In the genomic region with DNA sequence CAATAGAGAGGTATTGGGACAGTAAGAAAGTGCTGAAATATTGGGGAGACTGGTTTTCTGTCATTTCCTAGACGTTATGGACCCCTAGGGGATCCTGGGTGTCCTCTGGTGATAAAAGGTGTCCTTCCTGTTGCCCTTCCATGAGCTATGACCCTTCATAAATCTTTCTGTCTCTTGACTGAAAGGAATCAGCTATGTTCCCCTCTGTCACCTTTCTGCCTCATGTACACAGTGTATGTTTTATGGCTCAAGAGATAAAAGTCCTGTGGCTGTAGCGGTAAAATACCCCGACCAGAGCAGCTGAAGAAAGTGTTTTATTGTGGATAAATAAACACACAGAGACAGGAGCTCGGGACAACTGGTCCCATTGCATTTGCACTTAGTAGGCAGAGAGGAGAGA, we compare ENCODE assay signal across 18 mouse cellular contexts. TPM values are rescaled to one million over a fixed set of nuclear protein-coding genes. Genes with fewer than 3 reads are reported as not detected.
DNase-seq lines count a peak whose midpoint lies in the region; ATAC-seq and TF ChIP-seq lines count a peak whose summit lies in the region.
"Had no signal": no experiment of that assay in that cellular context is flagged by ENCODE, and none has a peak within 500 bp of the region (broad histone marks: within the 10 kb centered on the region; RNA-seq: fewer than 3 reads in every experiment).

No protein-coding gene starts in this region.

- H3K9me3 ChIP-seq in kidney, embryonic 16.5 days (ENCODE audit: low read length): no peaks in the 10 kb centered on the region
- no peaks in the 10 kb centered on the region for H3K9me3 ChIP-seq in intestine, postnatal 0 days (ENCODE audit: control insufficient read depth)
- H3K9me3 ChIP-seq: embryonic facial prominence, embryonic 13.5 days; midbrain, embryonic 13.5 days had no signal

- 4% methylated on average over 4 of the region's 4 CpGs for WGBS in kidney, embryonic 16.5 days
- 14% methylated on average over 4 of the region's 4 CpGs for WGBS in intestine, postnatal 0 days

- H3K4me3 ChIP-seq in kidney, embryonic 16.5 days (ENCODE audit: low read length): no peak overlapping the region
- H3K4me3 ChIP-seq in intestine, postnatal 0 days (ENCODE audit: low read depth, low read length): no peak overlapping the region
- no peak overlapping the region for H3K4me3 ChIP-seq in left cerebral cortex, adult 2 months
- H3K4me3 ChIP-seq: embryonic facial prominence, embryonic 13.5 days; midbrain, embryonic 13.5 days; myocyte had no signal

- H3K4me1 ChIP-seq in kidney, embryonic 16.5 days (ENCODE audit: insufficient read depth, low read length): peaks cover 67% of the 10 kb centered on the region
- peaks cover 13% of the 10 kb centered on the region for H3K4me1 ChIP-seq in intestine, postnatal 0 days (replicated peaks; ENCODE audit: control insufficient read depth, insufficient read depth, low read length)

- H3K36me3 ChIP-seq in kidney, embryonic 16.5 days (ENCODE audit: insufficient read depth, low read length): no peaks in the 10 kb centered on the region
- no peaks in the 10 kb centered on the region for H3K36me3 ChIP-seq in intestine, postnatal 0 days (ENCODE audit: control insufficient read depth, insufficient read depth)
- H3K36me3 ChIP-seq: midbrain, embryonic 13.5 days had no signal

- intact Hi-C loops in heart, postnatal 36 days (cut with DNase I): loop anchor here (10.0 kb wide), 1 partner anchor 86 kb away; no protein-coding TSS in a partner anchor
- intact Hi-C loops in left cerebral cortex, postnatal 10 days (cut with DNase I): no loop called here
- intact Hi-C loops in left cerebral cortex, adult 2 months (cut with DNase I): no loop called here

- ATAC-seq in kidney, embryonic 16.5 days (ENCODE audit: low FRiP score, low TSS enrichment): no peak
- ATAC-seq in intestine, postnatal 0 days: 0 out of 2 replicates have a peak, but pooled peaks have one; percentile 15
- ATAC-seq: forebrain, embryonic 16.5 days; hindbrain, postnatal 0 days; midbrain, embryonic 13.5 days had no signal

- peak; percentile 71 for DNase-seq in heart, adult 11 months
- DNase-seq in heart, postnatal 36 days: no peak
- DNase-seq in kidney, adult 18-20 months: no peak
- DNase-seq in mesoderm, embryonic 11.5 days (ENCODE audit: low read depth, low spot score): peak; percentile 51
- DNase-seq in left cerebral cortex, postnatal 10 days (ENCODE audit: extremely low spot score in 1 of 2, low spot score in 2 of 2): no peak
- DNase-seq in left cerebral cortex, adult 2 months (ENCODE audit: extremely low spot score in 1 of 2, low spot score in 2 of 2): no peak
- DNase-seq: adrenal gland, adult 2 months; cerebellum, adult 11 months; cerebellum, postnatal 36 days; left cerebral cortex, postnatal 4 days; lung, adult 2 months had no signal

- peak overlapping the region; percentile 42 for H3K27ac ChIP-seq in kidney, embryonic 16.5 days (ENCODE audit: low read length)
- H3K27ac ChIP-seq in intestine, postnatal 0 days (ENCODE audit: low read depth, low read length): peak overlapping the region; percentile 74
- H3K27ac ChIP-seq in left cerebral cortex, adult 2 months: no peak overlapping the region
- H3K27ac ChIP-seq: embryonic facial prominence, embryonic 13.5 days; hindbrain, postnatal 0 days; midbrain, embryonic 13.5 days had no signal

- H3K9ac ChIP-seq in kidney, embryonic 16.5 days (replicated peaks; ENCODE audit: low read length): no peak overlapping the region
- H3K9ac ChIP-seq in intestine, postnatal 0 days (ENCODE audit: low read depth, low read length): no peak overlapping the region
- H3K9ac ChIP-seq: embryonic facial prominence, embryonic 13.5 days; midbrain, embryonic 13.5 days had no signal

- no peaks in the 10 kb centered on the region for H3K27me3 ChIP-seq in kidney, embryonic 16.5 days (ENCODE audit: insufficient read depth, low read length)
- H3K27me3 ChIP-seq in intestine, postnatal 0 days (replicated peaks; ENCODE audit: control insufficient read depth, insufficient read depth, low read length): no peaks in the 10 kb centered on the region
- H3K27me3 ChIP-seq: embryonic facial prominence, embryonic 13.5 days; midbrain, embryonic 13.5 days had no signal

- no peak for TF ChIP-seq CTCF in intestine, postnatal 0 days (IDR thresholded peaks at IDR 0.05; ENCODE audit: low read depth)
- TF ChIP-seq CTCF in left cerebral cortex, adult 2 months (IDR thresholded peaks at IDR 0.05): no peak

- H3K4me2 ChIP-seq in kidney, embryonic 16.5 days (replicated peaks; ENCODE audit: low read depth, low read length): 0 out of 2 replicates have a peak overlapping the region, but pooled peaks have one; percentile 14
- H3K4me2 ChIP-seq in intestine, postnatal 0 days (replicated peaks; ENCODE audit: low read depth): peak overlapping the region; percentile 47
- H3K4me2 ChIP-seq: embryonic facial prominence, embryonic 13.5 days; midbrain, embryonic 13.5 days had no signal

RNA-seq across cellular contexts. Expression of a gene that starts 5.2 kb away (rescaled TPM):
- 10 to 100 TPM; 29.5 to 32.5 TPM for total RNA-seq in heart, postnatal 36 days (2021)
- 54.0 and 66.8 TPM in 2 replicates for polyA plus RNA-seq in kidney, embryonic 16.5 days (2015; fragmentation: Nextera tagmentation; extraction: Ambion mirVana)
- 32.8 and 37.5 TPM in 2 replicates for polyA plus RNA-seq in intestine, postnatal 0 days (2015; fragmentation: Nextera tagmentation; extraction: Ambion mirVana)
- 1 to 10 TPM; 8.8 to 9.8 TPM for total RNA-seq in left cerebral cortex, postnatal 10 days (2021)
- 1 to 10 TPM; 6.9 to 7.5 TPM for total RNA-seq in left cerebral cortex, adult 2 months (2021)

Comparison
In these comparisons a context has a peak if more than half of its experiments do, and no peak if none do; other contexts are left out.
1. DNase-seq: peak in heart, adult 11 months (single experiment) and mesoderm, embryonic 11.5 days (single experiment); none in heart, postnatal 36 days (0 of 2), kidney, adult 18-20 months (single experiment), left cerebral cortex, postnatal 10 days (0 of 2) and left cerebral cortex, adult 2 months (0 of 2).